ENCODE assay signal across 8 mouse cellular contexts in the genomic region with DNA sequence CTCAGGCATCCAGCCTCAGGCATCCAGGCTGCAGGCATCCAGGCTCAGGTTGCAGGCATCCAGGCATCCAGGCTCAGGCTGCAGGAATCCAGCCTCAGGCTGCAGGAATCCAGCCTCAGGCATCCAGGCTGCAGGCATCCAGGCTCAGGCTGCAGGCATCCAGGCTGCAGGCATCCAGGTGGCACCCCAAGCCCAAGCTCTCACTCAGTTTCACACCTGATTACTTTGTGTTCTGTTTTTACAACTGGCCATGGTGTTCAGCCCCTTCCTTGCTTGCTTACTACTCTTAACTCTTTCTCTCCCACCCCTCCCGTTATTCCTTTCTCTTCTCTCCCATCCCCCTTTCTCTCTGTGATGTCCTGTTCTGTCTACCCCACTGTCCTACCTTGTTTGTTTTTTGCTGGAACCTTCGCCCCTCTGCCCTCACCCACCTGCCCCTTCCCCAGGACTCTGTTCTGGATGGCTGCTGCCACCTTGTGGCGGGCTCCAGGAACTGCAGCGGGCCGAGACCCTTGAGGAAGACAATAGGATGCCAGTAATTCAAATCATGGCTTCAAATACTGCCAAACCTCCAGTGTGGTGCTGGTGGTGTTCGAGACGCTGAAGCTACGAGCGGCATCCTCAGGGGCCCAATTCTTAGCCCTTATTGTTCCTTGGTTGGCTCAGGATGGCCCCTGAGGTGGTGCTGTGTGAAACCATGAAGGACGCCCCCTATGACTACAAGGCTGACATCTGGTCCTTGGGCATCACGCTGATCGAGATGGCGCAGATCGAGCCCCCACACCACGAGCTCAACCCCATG. TPM values are rescaled to one million over a fixed set of nuclear protein-coding genes. Genes with fewer than 3 reads are reported as not detected.
DNase-seq lines count a peak whose midpoint lies in the region; ATAC-seq lines count a peak whose summit lies in the region.

No protein-coding gene starts in this region.

- WGBS in limb, embryonic 11.5 days = 35% methylated on average over 15 of the region's 15 CpGs
- WGBS in midbrain, embryonic 15.5 days = 31% methylated on average over 15 of the region's 15 CpGs

- peak; percentile 48 to 83 for DNase-seq in layer of hippocampus, adult 18-20 months (ENCODE audit: low spot score in 2 of 2)
- DNase-seq in layer of hippocampus, adult 9-10 months (ENCODE audit: low spot score) = no peak
- DNase-seq in cerebellum, postnatal 14 days = peak; percentile 93 to 96
- peak; percentile 63 to 69 for DNase-seq in frontal cortex, postnatal 25 days (ENCODE audit: low spot score in 2 of 2)
- peak; percentile 88 for DNase-seq in induced T-regulatory cell, adult 2 months (ENCODE audit: low read depth)
- peak; percentile 95 for DNase-seq in limb, embryonic 11.5 days (ENCODE audit: low spot score)
- peak; percentile 63 to 75 for DNase-seq in spleen, postnatal 36 days (ENCODE audit: low spot score in 2 of 2)

- H3K4me3 ChIP-seq in limb, embryonic 11.5 days (ENCODE audit: low read depth, low read length) = no peak overlapping the region
- H3K4me3 ChIP-seq in midbrain, embryonic 15.5 days = no peak overlapping the region

- no peaks in the 10 kb centered on the region for H3K9me3 ChIP-seq in limb, embryonic 11.5 days (ENCODE audit: control insufficient read depth, low read length)
- no peaks in the 10 kb centered on the region for H3K9me3 ChIP-seq in midbrain, embryonic 15.5 days

- peak; percentile 69 for ATAC-seq in limb, embryonic 11.5 days (ENCODE audit: insufficient number of reproducible peaks, low FRiP score, low TSS enrichment, low read depth)
- ATAC-seq in midbrain, embryonic 15.5 days (replicated peaks) = peak; percentile 65

- H3K9ac ChIP-seq in limb, embryonic 11.5 days (ENCODE audit: low read length) = peak overlapping the region; percentile 27; the same call in 1 of the 2 replicates
- peak overlapping the region; percentile 25; the same call in 1 of the 2 replicates for H3K9ac ChIP-seq in midbrain, embryonic 15.5 days

- H3K36me3 ChIP-seq in limb, embryonic 11.5 days (ENCODE audit: control insufficient read depth, insufficient read depth, low read length) = no peaks in the 10 kb centered on the region
- no peaks in the 10 kb centered on the region for H3K36me3 ChIP-seq in midbrain, embryonic 15.5 days (replicated peaks)

- peaks cover 7% of the 10 kb centered on the region; the same call in 1 of the 2 replicates for H3K4me1 ChIP-seq in limb, embryonic 11.5 days (ENCODE audit: control insufficient read depth, insufficient read depth, low read length)
- H3K4me1 ChIP-seq in midbrain, embryonic 15.5 days = peaks cover 14% of the 10 kb centered on the region; the same call in 1 of the 2 replicates

- no peaks in the 10 kb centered on the region for H3K27me3 ChIP-seq in limb, embryonic 11.5 days (ENCODE audit: control insufficient read depth, insufficient read depth, low read length)
- H3K27me3 ChIP-seq in midbrain, embryonic 15.5 days (replicated peaks) = no peaks in the 10 kb centered on the region

- H3K27ac ChIP-seq in limb, embryonic 11.5 days (replicated peaks; ENCODE audit: low read depth, low read length) = peak overlapping the region; percentile 47; the same call in 1 of the 2 replicates
- peak overlapping the region; percentile 10; the same call in 1 of the 2 replicates for H3K27ac ChIP-seq in midbrain, embryonic 15.5 days

- no peak overlapping the region for H3K4me2 ChIP-seq in limb, embryonic 11.5 days (ENCODE audit: low read depth, severe bottlenecking)
- no peak overlapping the region for H3K4me2 ChIP-seq in midbrain, embryonic 15.5 days

RNA-seq across cellular contexts. Expression of gene Fbxw11, which starts 54.2 kb away (rescaled TPM):
- 100 to 1,000 TPM; 141 to 164 TPM for total RNA-seq in layer of hippocampus, adult 18-20 months (2021)
- polyA plus RNA-seq in limb, embryonic 11.5 days (2014; fragmentation: Nextera tagmentation; extraction: Ambion mirVana) = 89.4 and 92.6 TPM in 2 replicates
- 120 and 126 TPM in 2 replicates for polyA plus RNA-seq in midbrain, embryonic 15.5 days (2015; fragmentation: Nextera tagmentation; extraction: Ambion mirVana)

RNA-seq across cellular contexts. Expression of gene Stk10, which starts 55.2 kb away (rescaled TPM):
- total RNA-seq in layer of hippocampus, adult 18-20 months (2021) = 1 to 10 TPM; 7.6 to 8.0 TPM
- polyA plus RNA-seq in limb, embryonic 11.5 days (2014; fragmentation: Nextera tagmentation; extraction: Ambion mirVana) = 1.8 and 2.0 TPM in 2 replicates
- 2.0 and 2.3 TPM in 2 replicates for polyA plus RNA-seq in midbrain, embryonic 15.5 days (2015; fragmentation: Nextera tagmentation; extraction: Ambion mirVana)

RNA-seq across cellular contexts. Expression of gene Efcab9, which starts 56.4 kb away (rescaled TPM):
- total RNA-seq in layer of hippocampus, adult 18-20 months (2021) = 1 to 10 TPM; 2.6 to 2.9 TPM
- not detected in 2 replicates for polyA plus RNA-seq in limb, embryonic 11.5 days (2014; fragmentation: Nextera tagmentation; extraction: Ambion mirVana)
- polyA plus RNA-seq in midbrain, embryonic 15.5 days (2015; fragmentation: Nextera tagmentation; extraction: Ambion mirVana) = 0.46 TPM in 1 of 2 replicates, not detected in the other
